Mouse (Mus musculus) embryonic fibroblast, embryonic 13.5 days (primary cell): ENCODE results near the gene Zfp455.

Experiments used
- CTCF ChIP-seq: IDR thresholded peaks from 2 replicates; pipeline ENCODE4 v1.5.1; 2011; ENCODE audit warnings: mild to moderate bottlenecking, control low read depth, low read length, moderate library complexity, borderline replicate concordance; ENCODE audit not compliant: insufficient read depth
- POLR2A ChIP-seq: IDR thresholded peaks from 2 replicates; pipeline ENCODE4 v1.6.1; 2011; ENCODE audit warnings: low read depth, mild to moderate bottlenecking, control low read depth, low read length, moderate library complexity

DNA sequence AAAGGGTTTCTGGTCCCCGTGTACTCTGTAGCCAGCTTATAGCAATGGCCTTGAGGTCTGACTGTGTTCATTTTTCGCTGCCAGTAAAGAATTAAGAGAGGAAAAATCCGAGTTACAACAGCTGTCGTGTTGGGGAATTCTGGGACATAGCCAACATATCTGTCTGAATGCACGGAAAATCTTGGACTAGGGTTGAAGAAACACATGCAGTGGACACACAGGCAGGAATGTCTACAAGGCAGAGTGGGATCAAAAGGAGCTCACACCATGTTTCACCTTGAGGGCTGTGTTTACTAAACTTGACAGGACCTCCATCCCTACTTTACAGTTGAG is 20.6 kb upstream of the Zfp455 start:
- TF ChIP-seq CTCF = no peak
- no peak for TF ChIP-seq POLR2A
